Mouse (Mus musculus): Measurements from ENCODE around the gene Eaf2. TPM values are rescaled to one million over a fixed set of nuclear protein-coding genes. Genes with fewer than 3 reads are reported as not detected.

Gene Eaf2
- 0.84 and 0.91 TPM in 2 replicates for polyA plus RNA-seq (2015; fragmentation: Nextera tagmentation; extraction: Ambion mirVana)

DNA sequence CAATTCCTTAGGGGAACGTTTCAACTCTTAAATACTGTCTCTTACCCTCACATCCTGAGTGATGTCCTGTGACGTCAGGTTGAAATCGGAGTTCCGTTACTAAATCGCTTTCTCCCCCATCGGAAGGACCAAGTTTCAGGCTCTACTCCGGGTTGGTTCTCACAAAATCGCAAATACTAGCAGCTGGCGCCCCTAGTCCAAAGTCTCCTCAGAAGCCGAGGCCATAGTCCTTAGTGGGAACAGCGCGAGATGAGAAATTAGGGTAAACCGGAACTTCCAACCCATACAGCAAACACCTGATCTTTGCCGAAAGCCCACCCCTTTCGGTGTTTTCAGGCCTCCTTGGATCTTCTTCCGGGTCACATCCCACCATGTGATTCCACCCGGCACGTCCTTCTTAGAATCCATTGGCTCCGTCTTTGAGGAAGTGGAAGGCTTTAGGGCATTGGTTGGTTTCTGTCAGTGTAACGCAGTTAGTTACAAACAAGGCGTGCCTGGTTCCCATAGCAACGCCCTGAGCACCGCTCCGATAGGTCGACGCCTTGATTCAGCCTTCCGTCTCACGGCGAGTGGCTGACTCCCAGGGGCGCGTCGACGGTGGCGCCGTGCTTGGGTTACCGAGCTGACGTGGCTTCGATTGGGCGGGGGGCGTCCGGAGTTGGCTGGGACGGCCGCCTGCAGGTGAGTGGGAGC is at the start of gene Eaf2, which contains the start of gene Golgb1:
Eaf2 (minus strand) TSS at position 421 of the 693 bp plus-strand sequence.
Golgb1 (plus strand) TSS at position 558 of the 693 bp plus-strand sequence.
- Histone ChIP-seq H3K4me3 (peak within 1 kb of the TSS; percentile 79), H3K36me3 (peaks cover 14% of the 10 kb centered on the region; the same call in 1 of the 2 replicates), H3K4me2 (replicated peaks) (peak within 1 kb of the TSS; percentile 82), H3K9me3 (no peaks in the 10 kb centered on the region), H3K4me1 (peaks cover 23% of the 10 kb centered on the region), H3K27me3 (no peaks in the 10 kb centered on the region), H3K9ac (replicated peaks) (peak within 1 kb of the TSS; percentile 83), H3K27ac (replicated peaks) (peak within 1 kb of the TSS; percentile 88)
- 0% methylated on average over 43 of the region's 43 CpGs for WGBS
- peak; percentile 100 for ATAC-seq (replicated peaks)

DNA sequence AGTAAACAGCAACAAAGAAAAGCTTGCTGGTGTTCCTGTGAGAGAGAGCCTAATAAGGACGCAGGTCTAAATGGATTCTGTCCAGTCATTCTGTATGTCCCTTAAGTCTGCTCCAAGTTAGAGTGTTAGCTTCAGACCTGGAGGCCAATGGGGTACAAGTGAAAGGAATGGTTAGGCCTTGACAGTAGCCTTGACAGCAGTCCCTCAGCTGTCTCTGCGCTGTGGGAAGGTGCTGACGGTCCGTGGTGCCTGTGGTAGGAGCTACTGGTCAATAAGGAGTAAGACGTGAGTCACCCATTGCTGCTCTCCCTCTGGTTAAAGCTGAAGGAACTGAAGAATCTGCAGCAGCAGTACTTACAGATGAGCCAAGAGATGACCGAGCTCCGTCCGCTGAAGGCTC is 49.5 kb upstream of the Eaf2 start:
- no peak overlapping the region for H3K9ac ChIP-seq (replicated peaks)
- no peaks in the 10 kb centered on the region for H3K27me3 ChIP-seq
- H3K27ac ChIP-seq (replicated peaks): no peak overlapping the region
- H3K36me3 ChIP-seq: peaks cover 62% of the 10 kb centered on the region
- no peak overlapping the region for H3K4me2 ChIP-seq (replicated peaks)
- H3K9me3 ChIP-seq: no peaks in the 10 kb centered on the region
- no peak for ATAC-seq (replicated peaks)
- no peak overlapping the region for H3K4me3 ChIP-seq
- no peaks in the 10 kb centered on the region for H3K4me1 ChIP-seq
- WGBS: 95% methylated on average over 8 of the region's 8 CpGs

DNA sequence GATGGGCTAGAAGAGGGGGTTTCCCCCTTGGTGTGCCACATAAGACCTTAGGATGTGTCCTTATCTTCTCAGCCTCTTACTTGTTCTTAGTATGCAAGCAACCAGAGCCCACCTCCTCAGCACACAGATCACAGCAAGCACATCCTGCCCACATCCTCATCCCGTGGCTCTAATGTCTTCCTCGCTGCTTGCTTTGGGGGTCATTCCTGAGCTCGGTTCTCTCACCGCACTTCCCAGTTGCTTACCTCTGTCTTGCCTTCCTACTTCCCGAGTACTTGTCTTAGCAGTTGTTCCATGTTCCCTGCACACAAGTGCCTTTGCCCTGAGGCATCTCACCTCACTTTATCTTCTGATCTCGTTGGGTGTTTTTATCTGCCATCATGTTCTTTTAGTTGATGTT is 47.2 kb upstream of the Eaf2 start:
- H3K4me1 ChIP-seq: no peaks in the 10 kb centered on the region
- H3K27ac ChIP-seq (replicated peaks): no peak overlapping the region
- H3K4me3 ChIP-seq: no peak overlapping the region
- no peaks in the 10 kb centered on the region for H3K27me3 ChIP-seq
- no peak overlapping the region for H3K9ac ChIP-seq (replicated peaks)
- no peaks in the 10 kb centered on the region for H3K9me3 ChIP-seq
- no peak for ATAC-seq (replicated peaks)
- 87% methylated on average over 6 of the region's 6 CpGs for WGBS
- H3K4me2 ChIP-seq (replicated peaks): no peak overlapping the region
- H3K36me3 ChIP-seq: peaks cover 59% of the 10 kb centered on the region

DNA sequence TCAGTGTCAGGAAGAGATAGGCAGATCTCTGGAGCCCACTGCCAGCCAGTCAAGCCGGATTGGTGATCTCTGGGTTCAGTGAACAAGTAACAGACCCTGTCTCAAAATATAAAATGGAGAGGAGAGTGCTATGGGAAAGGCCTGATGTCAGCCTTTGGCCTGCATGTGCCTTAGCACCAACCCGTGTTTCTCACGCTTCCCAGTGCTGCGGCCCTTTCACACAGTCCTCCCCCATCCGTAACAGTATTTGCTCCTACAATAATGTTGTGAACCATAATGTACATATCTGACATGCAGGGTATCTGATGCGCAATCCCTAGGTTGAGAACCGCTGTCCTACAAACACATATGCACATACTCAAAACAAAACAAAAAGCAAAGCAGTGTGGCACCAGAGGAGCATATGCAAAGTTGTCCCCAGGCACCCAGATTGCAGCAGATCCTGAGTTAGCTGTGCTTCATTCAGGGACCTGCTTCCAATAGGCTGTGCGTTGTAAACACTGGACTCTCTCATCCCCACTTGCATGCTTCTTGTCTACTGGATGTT is 46.3 kb upstream of the Eaf2 start:
- Histone ChIP-seq H3K36me3 (peaks cover 57% of the 10 kb centered on the region), H3K4me2 (replicated peaks) (no peak overlapping the region), H3K4me1 (no peaks in the 10 kb centered on the region), H3K4me3 (no peak overlapping the region), H3K9ac (replicated peaks) (no peak overlapping the region), H3K9me3 (no peaks in the 10 kb centered on the region), H3K27me3 (no peaks in the 10 kb centered on the region), H3K27ac (replicated peaks) (no peak overlapping the region)
- no peak for ATAC-seq (replicated peaks)
- 93% methylated on average over 8 of the region's 8 CpGs for WGBS

DNA sequence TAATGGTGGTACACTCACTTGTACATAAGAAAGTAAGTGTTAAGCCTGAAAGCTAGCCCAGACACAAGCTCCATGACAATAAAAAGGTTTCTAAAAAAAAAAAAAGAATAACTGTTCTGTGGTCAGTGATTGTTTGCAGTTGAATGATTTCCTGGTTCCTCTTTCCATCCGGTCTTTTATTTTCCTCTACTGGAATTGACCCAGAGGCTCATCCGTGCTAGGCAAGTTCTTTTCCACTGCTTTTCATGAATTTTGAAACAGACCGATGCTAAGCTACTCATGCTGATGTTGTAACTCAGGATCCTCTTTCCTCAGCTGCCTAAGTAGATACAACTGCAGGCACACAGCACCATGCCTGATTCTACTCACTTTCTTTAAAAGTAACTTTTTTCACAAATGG is 45.6 kb upstream of the Eaf2 start:
- no peak overlapping the region for H3K4me2 ChIP-seq (replicated peaks)
- H3K27ac ChIP-seq (replicated peaks): no peak overlapping the region
- 83% methylated on average over 3 of the region's 3 CpGs for WGBS
- H3K4me3 ChIP-seq: no peak overlapping the region
- no peaks in the 10 kb centered on the region for H3K4me1 ChIP-seq
- no peak for ATAC-seq (replicated peaks)
- peaks cover 57% of the 10 kb centered on the region for H3K36me3 ChIP-seq
- H3K9me3 ChIP-seq: no peaks in the 10 kb centered on the region
- H3K27me3 ChIP-seq: no peaks in the 10 kb centered on the region
- no peak overlapping the region for H3K9ac ChIP-seq (replicated peaks)

DNA sequence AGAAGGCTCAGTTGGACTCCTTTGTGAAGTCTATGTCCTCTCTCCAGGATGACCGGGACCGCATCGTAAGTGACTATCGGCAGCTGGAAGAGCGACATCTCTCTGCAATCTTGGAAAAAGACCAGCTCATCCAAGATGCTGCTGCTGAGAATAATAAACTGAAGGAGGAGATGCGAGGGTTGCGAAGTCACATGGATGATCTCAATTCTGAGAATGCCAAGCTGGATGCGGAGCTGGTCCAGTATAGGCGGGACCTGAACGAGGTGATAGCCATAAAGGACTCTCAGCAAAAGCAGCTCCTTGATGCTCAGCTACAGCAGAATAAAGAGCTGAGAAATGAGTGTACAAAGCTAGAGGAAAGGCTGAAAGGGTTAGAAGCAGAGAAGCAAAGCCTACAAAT is 43.7 kb upstream of the Eaf2 start:
- no peaks in the 10 kb centered on the region for H3K9me3 ChIP-seq
- no peak for ATAC-seq (replicated peaks)
- H3K27me3 ChIP-seq: no peaks in the 10 kb centered on the region
- H3K4me1 ChIP-seq: no peaks in the 10 kb centered on the region
- no peak overlapping the region for H3K27ac ChIP-seq (replicated peaks)
- 93% methylated on average over 10 of the region's 10 CpGs for WGBS
- no peak overlapping the region for H3K9ac ChIP-seq (replicated peaks)
- peaks cover 66% of the 10 kb centered on the region for H3K36me3 ChIP-seq
- H3K4me2 ChIP-seq (replicated peaks): no peak overlapping the region
- no peak overlapping the region for H3K4me3 ChIP-seq

DNA sequence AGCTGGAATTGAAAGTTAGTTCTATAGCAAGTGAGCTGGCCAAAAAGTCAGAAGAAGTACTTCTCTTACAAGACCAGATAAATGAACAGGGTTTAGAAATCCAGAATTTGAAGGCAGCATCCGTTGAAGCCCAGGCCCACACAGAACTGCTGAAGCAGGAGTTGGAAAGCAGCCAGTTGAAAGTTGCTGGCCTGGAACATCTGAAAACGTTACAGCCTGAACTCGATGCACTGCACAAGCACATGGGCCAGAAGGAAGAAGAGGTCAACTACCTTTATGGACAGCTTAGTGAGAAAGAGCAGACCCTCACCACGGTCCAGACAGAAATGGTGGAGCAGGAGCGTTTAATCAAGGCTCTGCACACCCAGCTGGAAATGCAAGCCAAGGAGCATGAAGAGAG is 39.4 kb upstream of the Eaf2 start:
- WGBS: 87% methylated on average over 5 of the region's 5 CpGs
- ATAC-seq (replicated peaks): no peak

DNA sequence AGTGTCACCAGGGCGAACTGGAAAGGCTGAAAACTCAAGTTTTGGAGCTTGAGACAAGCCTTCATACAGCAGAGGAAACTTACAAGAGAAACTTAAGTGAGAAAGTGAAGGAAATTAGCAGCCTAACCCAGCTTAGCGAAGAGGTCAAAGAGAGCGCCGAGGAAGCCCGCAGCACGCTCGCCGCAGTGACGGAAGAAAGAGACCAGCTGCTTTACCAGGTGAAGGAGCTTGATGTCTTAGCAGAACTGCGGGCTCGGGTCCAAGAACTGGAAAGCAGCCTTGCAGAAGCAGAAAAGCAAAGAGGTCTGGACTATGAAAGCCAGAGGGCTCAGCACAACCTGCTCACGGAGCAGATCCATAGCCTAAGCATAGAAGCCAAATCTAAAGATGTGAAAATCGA is 37.5 kb upstream of the Eaf2 start:
- Histone ChIP-seq H3K4me2 (replicated peaks) (no peak overlapping the region), H3K27ac (replicated peaks) (no peak overlapping the region), H3K9me3 (no peaks in the 10 kb centered on the region), H3K9ac (replicated peaks) (no peak overlapping the region), H3K4me3 (no peak overlapping the region), H3K27me3 (no peaks in the 10 kb centered on the region), H3K36me3 (peaks cover 80% of the 10 kb centered on the region), H3K4me1 (no peaks in the 10 kb centered on the region)
- ATAC-seq (replicated peaks): no peak
- 94% methylated on average over 13 of the region's 13 CpGs for WGBS

More for the DNA sequence above, 39.4 kb upstream of the Eaf2 start:
- no peak overlapping the region for H3K4me3 ChIP-seq
- H3K27me3 ChIP-seq: no peaks in the 10 kb centered on the region
- H3K9ac ChIP-seq (replicated peaks): no peak overlapping the region
- no peak overlapping the region for H3K4me2 ChIP-seq (replicated peaks)
- H3K4me1 ChIP-seq: no peaks in the 10 kb centered on the region
- H3K27ac ChIP-seq (replicated peaks): no peak overlapping the region
- H3K36me3 ChIP-seq: peaks cover 84% of the 10 kb centered on the region
- H3K9me3 ChIP-seq: no peaks in the 10 kb centered on the region

DNA sequence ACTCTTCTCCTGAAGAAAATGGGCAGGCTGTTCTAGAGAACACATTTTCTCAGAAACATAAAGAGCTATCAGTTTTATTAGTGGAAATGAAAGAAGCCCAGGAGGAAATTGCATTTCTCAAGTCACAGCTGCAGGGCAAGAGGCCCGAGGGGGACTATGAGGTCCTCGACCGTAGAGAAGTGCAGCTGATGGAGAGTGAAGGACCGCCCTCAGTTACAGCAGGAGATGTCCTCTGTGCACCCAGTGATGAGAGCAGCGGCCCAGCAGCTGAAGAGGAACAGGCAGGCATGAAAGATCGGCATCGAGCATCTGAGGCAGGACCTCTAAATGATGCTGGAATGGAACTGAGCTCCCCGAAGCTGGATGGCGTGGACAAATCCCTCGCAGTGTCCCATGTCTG is 37.1 kb upstream of the Eaf2 start:
- H3K9me3 ChIP-seq: no peaks in the 10 kb centered on the region
- 96% methylated on average over 10 of the region's 10 CpGs for WGBS

DNA sequence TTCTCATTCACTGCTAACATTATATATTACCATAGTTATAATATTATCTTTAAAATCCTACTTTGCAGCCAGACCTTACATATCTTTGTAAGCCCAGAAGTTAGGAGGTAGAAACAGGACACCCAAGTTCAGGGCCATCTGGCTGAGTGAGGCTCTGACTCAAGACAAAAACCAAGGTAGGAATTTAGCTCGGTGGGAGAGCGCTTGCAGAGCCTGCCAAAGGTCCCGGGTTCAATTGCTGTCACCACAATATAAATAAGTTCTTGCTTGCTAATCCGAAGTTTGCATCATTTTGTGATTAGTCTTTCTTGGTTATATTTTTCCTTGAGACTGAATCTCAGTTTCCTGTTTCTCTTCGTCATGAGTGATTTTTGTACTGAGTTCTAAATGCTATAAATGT is 28.4 kb upstream of the Eaf2 start:
- Histone ChIP-seq H3K36me3 (peaks cover 55% of the 10 kb centered on the region), H3K4me2 (replicated peaks) (no peak overlapping the region), H3K9ac (replicated peaks) (no peak overlapping the region), H3K4me1 (no peaks in the 10 kb centered on the region), H3K9me3 (no peaks in the 10 kb centered on the region), H3K4me3 (no peak overlapping the region), H3K27ac (replicated peaks) (no peak overlapping the region), H3K27me3 (no peaks in the 10 kb centered on the region)
- ATAC-seq (replicated peaks): no peak
- WGBS: 93% methylated on average over 5 of the region's 5 CpGs

More for the DNA sequence above, 37.1 kb upstream of the Eaf2 start:
- Histone ChIP-seq H3K27ac (replicated peaks) (no peak overlapping the region), H3K27me3 (no peaks in the 10 kb centered on the region), H3K4me2 (replicated peaks) (no peak overlapping the region), H3K4me3 (no peak overlapping the region), H3K9ac (replicated peaks) (no peak overlapping the region), H3K36me3 (peaks cover 81% of the 10 kb centered on the region), H3K4me1 (no peaks in the 10 kb centered on the region)
- ATAC-seq (replicated peaks): no peak

DNA sequence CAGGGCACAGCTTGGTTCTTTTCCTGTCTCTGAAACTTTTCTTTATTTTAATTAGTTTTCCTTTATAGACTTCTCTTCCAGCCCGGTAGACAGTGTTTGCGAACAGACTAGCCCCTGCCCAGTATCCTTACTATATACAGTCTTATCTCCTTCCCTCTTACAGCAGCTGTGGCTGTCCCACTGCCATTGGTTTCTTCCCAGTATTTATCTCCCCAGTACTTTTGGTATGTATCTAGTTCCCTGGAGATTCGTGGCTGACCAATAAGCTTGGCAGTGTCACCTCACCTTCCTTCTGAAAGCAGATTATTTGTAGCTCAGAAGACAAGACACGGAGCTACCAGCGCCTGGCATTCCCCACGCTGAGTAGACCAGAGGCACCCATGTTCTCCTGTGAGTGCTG is 21.9 kb upstream of the Eaf2 start:
- Histone ChIP-seq H3K9ac (replicated peaks) (no peak overlapping the region), H3K36me3 (peaks cover 72% of the 10 kb centered on the region), H3K4me1 (no peaks in the 10 kb centered on the region), H3K27ac (replicated peaks) (no peak overlapping the region), H3K4me2 (replicated peaks) (no peak overlapping the region), H3K27me3 (no peaks in the 10 kb centered on the region), H3K9me3 (no peaks in the 10 kb centered on the region), H3K4me3 (no peak overlapping the region)
- WGBS: 95% methylated on average over 6 of the region's 6 CpGs
- no peak for ATAC-seq (replicated peaks)

DNA sequence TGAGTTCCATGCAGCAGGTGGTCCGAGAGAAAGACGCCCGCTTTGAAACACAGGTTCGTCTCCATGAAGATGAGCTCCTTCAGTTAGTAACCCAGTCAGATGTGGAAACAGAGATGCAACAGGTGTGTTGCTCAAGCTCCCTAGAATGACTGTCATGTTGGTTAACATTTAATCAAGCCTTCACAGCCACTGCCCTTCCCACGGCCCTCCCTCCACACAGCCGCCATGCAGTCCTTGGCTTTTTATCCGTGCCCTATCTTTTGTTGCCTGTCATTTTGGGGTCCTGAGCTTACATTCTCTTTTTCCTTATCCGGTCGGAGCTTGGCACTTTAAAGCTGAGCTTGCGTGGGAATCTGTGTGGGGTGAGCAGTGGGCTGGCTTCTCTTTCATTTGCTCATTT is 18.5 kb upstream of the Eaf2 start:
- no peaks in the 10 kb centered on the region for H3K27me3 ChIP-seq
- H3K36me3 ChIP-seq: peaks cover 73% of the 10 kb centered on the region
- no peak overlapping the region for H3K4me2 ChIP-seq (replicated peaks)
- H3K4me3 ChIP-seq: no peak overlapping the region
- H3K9ac ChIP-seq (replicated peaks): no peak overlapping the region
- WGBS: 89% methylated on average over 10 of the region's 10 CpGs
- no peaks in the 10 kb centered on the region for H3K4me1 ChIP-seq
- no peak overlapping the region for H3K27ac ChIP-seq (replicated peaks)
- no peaks in the 10 kb centered on the region for H3K9me3 ChIP-seq
- ATAC-seq (replicated peaks): no peak

DNA sequence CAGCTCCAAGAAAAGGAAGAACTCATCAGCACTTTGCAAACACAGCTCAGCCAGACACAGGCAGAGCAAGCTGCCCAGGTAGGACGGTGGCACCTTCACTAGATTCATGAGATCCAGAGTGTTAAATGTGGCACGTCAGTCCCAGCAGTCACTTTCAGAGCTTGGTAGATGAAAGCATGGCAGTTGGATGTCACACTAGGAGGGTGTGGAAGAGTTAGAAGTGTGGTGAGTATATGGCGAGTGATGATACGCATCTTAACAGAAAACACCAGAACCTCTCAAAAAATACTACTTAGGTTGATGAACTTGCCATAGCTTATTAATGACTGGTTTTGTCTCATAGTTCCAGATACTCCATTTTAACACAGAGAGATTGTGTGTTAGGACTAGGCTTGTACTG is 16.6 kb upstream of the Eaf2 start:
- no peak overlapping the region for H3K9ac ChIP-seq (replicated peaks)
- H3K4me2 ChIP-seq (replicated peaks): no peak overlapping the region
- peaks cover 66% of the 10 kb centered on the region for H3K36me3 ChIP-seq
- H3K4me3 ChIP-seq: no peak overlapping the region
- no peaks in the 10 kb centered on the region for H3K9me3 ChIP-seq
- no peak overlapping the region for H3K27ac ChIP-seq (replicated peaks)
- 97% methylated on average over 4 of the region's 4 CpGs for WGBS
- no peak for ATAC-seq (replicated peaks)
- no peaks in the 10 kb centered on the region for H3K4me1 ChIP-seq
- H3K27me3 ChIP-seq: no peaks in the 10 kb centered on the region

All from forebrain, embryonic 15.5 days (tissue).